Mouse (Mus musculus) intestine, postnatal 0 days (tissue): ENCODE results near the gene Car9. TPM values are rescaled to one million over a fixed set of nuclear protein-coding genes. Genes with fewer than 3 reads are reported as not detected.

Experiments used
- ATAC-seq: fragments of 200-750 bp; cut with Nextera tagmentation; 2 replicates; pipeline ENCODE4 v1.8.0; 2017; ENCODE audit warnings: mild to moderate bottlenecking, moderate TSS enrichment, moderate library complexity
- H3K27ac ChIP-seq: fragments of 300-500 bp; sonication (generic); 2 replicates; pipeline ENCODE4 v1.5.1; 2014; ENCODE audit warnings: mild to moderate bottlenecking, low read depth, low read length, moderate library complexity
- H3K27me3 ChIP-seq: fragments of 300-500 bp; sonication (generic); replicated peaks from 2 replicates; pipeline ENCODE4 v1.6.1; 2014; ENCODE audit warnings: low read length, mixed read lengths; ENCODE audit not compliant: control insufficient read depth, insufficient read depth
- H3K36me3 ChIP-seq: fragments of 300-500 bp; sonication (generic); 2 replicates; pipeline ENCODE4 v1.6.1; 2014; ENCODE audit warnings: mild to moderate bottlenecking, moderate library complexity; ENCODE audit not compliant: control insufficient read depth, insufficient read depth
- H3K4me1 ChIP-seq: fragments of 300-500 bp; sonication (generic); replicated peaks from 2 replicates; pipeline ENCODE4 v1.6.1; 2014; ENCODE audit warnings: antibody characterized with exemption, low read length, mixed read lengths; ENCODE audit not compliant: control insufficient read depth, insufficient read depth
- H3K4me2 ChIP-seq: fragments of 300-500 bp; sonication (generic); replicated peaks from 2 replicates; pipeline ENCODE4 v1.6.1; 2014; ENCODE audit warnings: low read depth, mild to moderate bottlenecking, moderate library complexity
- H3K4me3 ChIP-seq: fragments of 300-500 bp; sonication (generic); 2 replicates; pipeline ENCODE4 v1.5.1; 2014; ENCODE audit warnings: low read depth, low read length
- H3K9ac ChIP-seq: fragments of 300-500 bp; sonication (generic); 2 replicates; pipeline ENCODE4 v1.6.1; 2014; ENCODE audit warnings: mild to moderate bottlenecking, low read depth, low read length
- H3K9me3 ChIP-seq: fragments of 300-500 bp; sonication (generic); 2 replicates; pipeline ENCODE4 v1.6.1; 2016; ENCODE audit warnings: mixed run types; ENCODE audit not compliant: control insufficient read depth
- CTCF ChIP-seq: sonication (generic); IDR thresholded peaks from 2 replicates; pipeline ENCODE4 v1.5.1; 2016; ENCODE audit warnings: low read depth, mild to moderate bottlenecking, control low read depth, antibody characterized with exemption, moderate library complexity
- WGBS: fragments of 180-500 bp; shearing (Covaris S2); extraction: QIAGEN DNeasy Blood & Tissue Kit; methylation state at CpG from one replicate; pipeline ENCODE4 v1.1.7; 2014; 5-methylcytosine and 5-hydroxymethylcytosine counted together
- polyA plus RNA-seq: library from polyadenylated mRNA; unstranded; fragments of >200 nt; fragmentation: Nextera tagmentation; extraction: Ambion mirVana; gene quantifications from 2 replicates; pipeline ENCODE4 v1.2.1, GENCODE M21; 2015

Car9 gene
- polyA plus RNA-seq, 1 experiment from 2014 or later: 5.4 TPM

GRCm38 (mm10) chr4:43492101-43492820 lies 14.5 kb upstream of the Car9 start:
- Histone ChIP-seq H3K36me3 (no peaks in the 10 kb centered on the region; the same call in 1 of the 2 replicates), H3K9ac (no peak overlapping the region), H3K4me2 (peak overlapping the region; percentile 82), H3K4me1 (peaks cover 3% of the 10 kb centered on the region; the same call in 1 of the 2 replicates), H3K27me3 (no peaks in the 10 kb centered on the region), H3K27ac (peak overlapping the region; percentile 72; the same call in 1 of the 2 replicates), H3K4me3 (peak overlapping the region; percentile 70), H3K9me3 (no peaks in the 10 kb centered on the region)
- TF ChIP-seq CTCF: no peak
- 32% methylated on average over 12 of the region's 12 CpGs for WGBS
- ATAC-seq: no peak

- H3K9me3 ChIP-seq: no peaks in the 10 kb centered on the region
- peaks cover 5% of the 10 kb centered on the region; the same call in 1 of the 2 replicates for H3K36me3 ChIP-seq
- peak; percentile 94 for ATAC-seq
- H3K9ac ChIP-seq: peak within 1 kb of the TSS; percentile 65
- no peaks in the 10 kb centered on the region for H3K27me3 ChIP-seq
- H3K27ac ChIP-seq: peak within 1 kb of the TSS; percentile 72
- H3K4me1 ChIP-seq: peaks cover 3% of the 10 kb centered on the region; the same call in 1 of the 2 replicates
- under 1% methylated on average over 25 of the region's 25 CpGs for WGBS
- TF ChIP-seq CTCF: no peak
- peak within 1 kb of the TSS; percentile 82 for H3K4me2 ChIP-seq
- H3K4me3 ChIP-seq: peak within 1 kb of the TSS; percentile 70
Measured at GRCm38 (mm10) chr4:43492821-43493185, 14.0 kb upstream of the Car9 start, which contains the start of gene Ccdc107. Gene Ccdc107 (plus strand): TSS chr4:43492900.

GRCm38 (mm10) chr4:43493186-43493845 lies 13.4 kb upstream of the Car9 start:
- TF ChIP-seq CTCF: peak; percentile 45; the same call in 1 of the 2 replicates
- Histone ChIP-seq H3K4me2 (peak overlapping the region; percentile 82), H3K9ac (peak overlapping the region; percentile 65), H3K4me3 (peak overlapping the region; percentile 70), H3K4me1 (peaks cover 3% of the 10 kb centered on the region; the same call in 1 of the 2 replicates), H3K27ac (peak overlapping the region; percentile 72), H3K27me3 (no peaks in the 10 kb centered on the region), H3K9me3 (no peaks in the 10 kb centered on the region), H3K36me3 (peaks cover 6% of the 10 kb centered on the region; the same call in 1 of the 2 replicates)
- ATAC-seq: peak; percentile 84
- under 1% methylated on average over 47 of the region's 47 CpGs for WGBS

- Histone ChIP-seq H3K36me3 (peaks cover 6% of the 10 kb centered on the region; the same call in 1 of the 2 replicates), H3K27me3 (no peaks in the 10 kb centered on the region), H3K9ac (peak overlapping the region; percentile 65), H3K4me2 (peak overlapping the region; percentile 82), H3K4me1 (peaks cover 3% of the 10 kb centered on the region; the same call in 1 of the 2 replicates), H3K9me3 (no peaks in the 10 kb centered on the region), H3K4me3 (peak overlapping the region; percentile 70), H3K27ac (peak overlapping the region; percentile 71)
- 1% methylated on average over 9 of the region's 9 CpGs for WGBS
- TF ChIP-seq CTCF: no peak
- no peak for ATAC-seq
Measured at GRCm38 (mm10) chr4:43493846-43494240, 12.9 kb upstream of the Car9 start.

DNA sequence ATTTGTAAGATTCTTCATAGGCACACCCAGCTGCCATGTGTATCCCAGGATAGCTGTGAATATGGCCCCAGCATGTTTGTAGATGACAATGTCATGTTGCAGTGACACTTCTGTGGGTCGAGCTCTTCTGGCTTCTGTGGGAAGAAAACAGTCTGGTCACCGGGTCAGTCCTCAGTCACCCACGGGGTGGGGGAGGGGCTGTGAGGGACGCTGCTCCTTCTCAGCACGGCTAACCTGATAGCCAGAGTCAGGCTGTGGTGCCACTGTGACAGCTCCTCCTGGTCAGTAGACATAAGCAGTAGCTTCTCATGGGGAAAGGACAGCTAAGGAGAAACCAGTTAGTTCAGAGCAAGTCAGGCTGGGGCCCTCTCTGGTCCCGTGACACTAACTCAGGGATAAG lies 10.2 kb upstream of the Car9 start:
- peaks cover 3% of the 10 kb centered on the region; the same call in 1 of the 2 replicates for H3K4me1 ChIP-seq
- no peaks in the 10 kb centered on the region for H3K27me3 ChIP-seq
- H3K4me3 ChIP-seq: no peak overlapping the region
- H3K27ac ChIP-seq: no peak overlapping the region
- 68% methylated on average over 6 of the region's 6 CpGs for WGBS
- H3K9me3 ChIP-seq: no peaks in the 10 kb centered on the region
- no peak overlapping the region for H3K4me2 ChIP-seq
- no peak for TF ChIP-seq CTCF
- peaks cover 6% of the 10 kb centered on the region; the same call in 1 of the 2 replicates for H3K36me3 ChIP-seq
- no peak for ATAC-seq
- no peak overlapping the region for H3K9ac ChIP-seq

- no peak overlapping the region for H3K4me2 ChIP-seq
- H3K27ac ChIP-seq: no peak overlapping the region
- H3K9ac ChIP-seq: no peak overlapping the region
Measured at GRCm38 (mm10) chr4:43497405-43497804, 9.4 kb upstream of the Car9 start.

More at GRCm38 (mm10) chr4:43497405-43497804, 9.4 kb upstream of the Car9 start:
- H3K9me3 ChIP-seq: no peaks in the 10 kb centered on the region
- 92% methylated on average over 8 of the region's 8 CpGs for WGBS
- TF ChIP-seq CTCF: no peak
- no peak for ATAC-seq
- H3K4me3 ChIP-seq: no peak overlapping the region
- H3K36me3 ChIP-seq: peaks cover 6% of the 10 kb centered on the region; the same call in 1 of the 2 replicates
- peaks cover 3% of the 10 kb centered on the region; the same call in 1 of the 2 replicates for H3K4me1 ChIP-seq
- H3K27me3 ChIP-seq: no peaks in the 10 kb centered on the region
